Mouse (Mus musculus) mature B cell (primary cell): Measurements from ENCODE around the gene Ankrd40.

Experiments used
- in situ Hi-C: fragments of 300-500 bp; cut with MboI; formaldehyde crosslinking; loops from 2 replicates; pipeline ENCODE4 v1.14.3; 2019

Gene Ankrd40

GRCm38 (mm10) chr11:94323271-94323925, 4.4 kb upstream of the Ankrd40 start:
- in situ Hi-C loops = no loop called here

- in situ Hi-C loops = no loop called here
Measured at GRCm38 (mm10) chr11:94324618-94325017, 3.2 kb upstream of the Ankrd40 start.

GRCm38 (mm10) chr11:94326961-94327411, 815 bp upstream of the Ankrd40 start:
- in situ Hi-C loops = no loop called here

- in situ Hi-C loops = no loop called here
Measured at GRCm38 (mm10) chr11:94328644-94329025, 834 bp downstream of the Ankrd40 start.

GRCm38 (mm10) chr11:94329270-94329891, 1.6 kb downstream of the Ankrd40 start:
- in situ Hi-C loops = no loop called here

GRCm38 (mm10) chr11:94330211-94330610, 2.4 kb downstream of the Ankrd40 start:
- in situ Hi-C loops = no loop called here

- in situ Hi-C loops = no loop called here
Measured at GRCm38 (mm10) chr11:94332726-94333125, 4.9 kb downstream of the Ankrd40 start.

GRCm38 (mm10) chr11:94334386-94334968, 6.7 kb downstream of the Ankrd40 start:
- in situ Hi-C loops = no loop called here

GRCm38 (mm10) chr11:94336551-94336950, 8.8 kb downstream of the Ankrd40 start:
- in situ Hi-C loops = no loop called here

- in situ Hi-C loops = no loop called here
Measured at GRCm38 (mm10) chr11:94338347-94338746, 10.5 kb downstream of the Ankrd40 start.

GRCm38 (mm10) chr11:94339732-94340585, 12.2 kb downstream of the Ankrd40 start:
- in situ Hi-C loops = no loop called here

GRCm38 (mm10) chr11:94340948-94341933, 13.4 kb downstream of the Ankrd40 start:
- in situ Hi-C loops = no loop called here

GRCm38 (mm10) chr11:94342114-94342905, 14.5 kb downstream of the Ankrd40 start:
- in situ Hi-C loops = no loop called here

- in situ Hi-C loops = no loop called here
Measured at GRCm38 (mm10) chr11:94343955-94344358, 16.2 kb downstream of the Ankrd40 start.

- in situ Hi-C loops = no loop called here
Measured at GRCm38 (mm10) chr11:94344470-94344869, 16.7 kb downstream of the Ankrd40 start.

- in situ Hi-C loops = no loop called here
Measured at GRCm38 (mm10) chr11:94345926-94346325, 18.1 kb downstream of the Ankrd40 start.

- in situ Hi-C loops = no loop called here
Measured at GRCm38 (mm10) chr11:94346611-94347010, 18.8 kb downstream of the Ankrd40 start.

GRCm38 (mm10) chr11:94347063-94347575, 19.3 kb downstream of the Ankrd40 start:
- in situ Hi-C loops = no loop called here

- in situ Hi-C loops = no loop called here
Measured at GRCm38 (mm10) chr11:94349839-94350238, 22.0 kb downstream of the Ankrd40 start.

- in situ Hi-C loops = no loop called here
Measured at GRCm38 (mm10) chr11:94350337-94350736, 22.5 kb downstream of the Ankrd40 start.
